Mouse (Mus musculus): ENCODE results near the gene Ints6. TPM values are rescaled to one million over a fixed set of nuclear protein-coding genes. Genes with fewer than 3 reads are reported as not detected.

Gene Ints6
- 10 to 100 TPM; 36.8 to 37.3 TPM for total RNA-seq (2021)
- long read RNA-seq, partial matches to known transcripts = 3 of 22 reads
- long read RNA-seq, other reads (novel, unspliced or antisense) = 17 of 22 reads

DNA sequence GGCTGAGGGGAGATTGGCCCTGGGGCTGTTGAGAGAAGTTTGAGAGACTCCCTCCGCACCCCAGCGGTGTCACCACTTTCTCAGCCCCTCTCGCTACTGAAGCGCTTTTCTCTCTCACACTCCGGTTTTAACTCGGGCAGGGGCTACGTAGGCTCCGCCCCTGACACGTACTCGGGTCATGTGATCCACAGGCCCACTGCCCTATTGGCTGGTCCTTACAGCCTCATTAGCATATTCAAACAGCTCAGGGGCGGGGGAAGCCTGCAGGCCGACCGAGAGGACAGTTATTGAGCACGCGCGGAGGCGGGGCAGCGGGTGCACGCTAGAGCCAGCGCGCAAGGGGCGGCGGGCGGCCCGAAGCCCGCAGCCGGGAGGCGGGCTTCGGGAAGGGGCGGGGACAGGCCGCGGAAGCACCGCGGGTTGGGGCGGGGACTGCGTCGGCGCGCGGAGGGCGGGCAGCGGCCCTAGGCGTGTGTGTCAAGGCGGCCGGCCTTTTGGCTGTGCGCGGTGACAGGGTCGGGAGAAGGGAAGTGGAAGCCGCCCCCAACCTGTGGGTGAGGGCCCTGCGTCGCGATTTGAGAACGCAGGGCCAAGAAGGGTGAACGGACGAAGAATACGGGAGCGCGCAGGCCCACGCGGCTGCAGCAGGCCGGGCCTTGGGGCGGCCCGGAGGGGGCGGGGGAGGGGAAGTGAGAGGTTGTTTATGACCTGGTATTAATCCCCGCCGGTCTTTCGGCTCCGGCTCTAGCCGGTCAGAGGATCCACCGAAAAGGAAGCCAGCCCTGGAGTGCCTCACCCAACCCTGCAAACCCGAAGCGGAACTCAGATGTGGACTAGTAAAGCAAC, at the start of gene Ints6:
Ints6 (minus strand) TSS at position 134 of the 846 bp plus-strand sequence.
- peak; percentile 95 to 96 for DNase-seq (ENCODE audit: low spot score in 2 of 2)

DNA sequence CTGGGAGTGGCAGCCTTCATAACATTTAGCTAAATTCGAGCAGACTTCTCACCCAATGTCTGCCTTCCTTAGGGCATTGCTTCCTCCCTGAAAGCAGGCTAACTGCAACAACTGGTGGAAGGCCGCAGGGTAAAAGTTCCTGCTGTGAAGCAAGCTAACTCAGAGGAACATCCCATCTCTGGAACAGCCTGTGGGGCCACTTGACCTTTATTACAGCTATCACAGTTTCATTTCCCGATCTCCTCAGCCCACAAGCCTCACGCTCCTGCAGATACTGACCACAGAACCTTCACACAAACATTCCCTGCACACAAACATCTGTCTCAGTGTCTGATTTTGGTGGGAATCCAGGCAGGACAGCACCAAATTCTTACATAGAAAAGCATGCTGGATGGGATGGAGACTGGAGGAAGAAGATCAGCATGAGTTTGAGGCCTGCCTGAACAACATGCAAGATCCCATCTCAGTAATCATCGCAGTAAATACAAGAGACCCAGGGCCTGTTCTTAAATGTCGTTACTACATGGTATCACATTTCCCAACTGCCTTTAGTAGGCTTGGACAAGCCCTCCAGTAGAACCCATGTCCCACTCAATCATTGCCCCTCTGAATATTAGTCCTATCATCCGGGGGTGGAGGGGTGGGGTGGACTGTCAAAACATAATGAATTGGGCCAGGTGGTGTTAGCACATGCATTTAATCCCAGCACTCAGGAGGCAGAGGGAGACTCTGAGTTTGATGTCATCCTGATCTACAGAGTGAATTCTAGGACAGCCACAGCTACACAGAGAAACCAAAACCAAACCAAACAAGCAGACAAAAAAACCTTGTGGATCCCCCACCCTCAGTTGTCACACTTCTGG, 47.9 kb upstream of the Ints6 start:
- DNase-seq (ENCODE audit: low spot score in 2 of 2) = no peak

DNA sequence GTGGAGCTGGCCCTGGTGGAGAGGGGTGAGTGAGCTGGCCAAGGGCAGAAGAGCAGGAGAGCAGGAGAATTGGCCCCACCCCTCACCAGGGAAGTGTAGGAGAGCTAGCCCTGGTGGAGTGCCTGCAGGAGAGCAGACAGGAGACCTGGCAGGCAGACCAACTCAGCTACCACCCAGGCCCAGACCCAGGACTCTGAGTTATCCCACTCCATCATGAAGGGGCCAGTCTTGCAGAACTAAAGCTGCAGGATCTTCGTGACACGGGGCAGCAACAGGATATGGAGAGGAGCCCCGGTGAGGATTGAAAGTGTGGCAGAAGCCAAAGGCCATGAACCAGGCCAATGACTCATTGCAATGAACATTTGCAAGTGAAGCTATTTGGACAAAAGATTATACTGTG, 46.0 kb upstream of the Ints6 start:
- DNase-seq (ENCODE audit: low spot score in 2 of 2) = no peak

DNA sequence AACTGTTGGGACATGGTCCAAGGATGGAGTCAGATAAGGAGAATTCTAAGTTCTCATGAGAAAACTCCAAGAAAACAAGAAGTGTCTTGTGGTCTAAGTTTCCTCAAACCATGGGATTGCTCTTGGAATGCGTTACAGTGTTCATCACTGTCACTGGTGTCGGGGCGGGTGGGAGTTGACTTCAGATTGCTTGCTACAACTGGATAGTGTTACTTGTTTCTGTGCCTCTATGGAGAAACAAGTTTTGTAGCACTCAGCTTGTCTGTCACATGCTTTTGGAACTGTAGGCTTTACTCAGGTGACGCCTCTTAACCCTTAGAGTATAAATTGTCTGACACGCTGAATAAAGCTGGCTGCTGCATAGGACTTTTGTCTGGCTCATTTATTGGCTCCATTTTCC, 42.2 kb upstream of the Ints6 start:
- DNase-seq (ENCODE audit: low spot score in 2 of 2) = no peak

DNA sequence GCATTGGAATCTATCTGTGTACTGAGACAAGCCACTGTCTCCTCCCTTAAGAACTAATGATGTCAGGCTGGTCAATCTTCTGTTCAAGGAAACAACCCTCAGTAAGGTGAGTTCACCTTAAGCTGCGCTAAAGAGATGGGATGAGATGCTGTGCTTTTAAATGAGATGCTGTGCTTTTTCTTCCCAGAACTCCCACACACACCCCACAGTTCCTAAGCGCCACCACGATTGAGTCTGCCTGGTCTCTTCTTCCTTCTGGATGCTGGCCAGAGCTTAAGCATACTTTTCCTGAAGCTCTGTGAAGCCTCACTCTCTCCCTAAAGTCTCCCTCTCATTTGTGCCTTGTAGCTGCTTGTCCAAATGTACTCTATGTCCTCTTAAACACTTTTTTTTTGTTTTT, 39.8 kb upstream of the Ints6 start:
- DNase-seq (ENCODE audit: low spot score in 2 of 2) = no peak

DNA sequence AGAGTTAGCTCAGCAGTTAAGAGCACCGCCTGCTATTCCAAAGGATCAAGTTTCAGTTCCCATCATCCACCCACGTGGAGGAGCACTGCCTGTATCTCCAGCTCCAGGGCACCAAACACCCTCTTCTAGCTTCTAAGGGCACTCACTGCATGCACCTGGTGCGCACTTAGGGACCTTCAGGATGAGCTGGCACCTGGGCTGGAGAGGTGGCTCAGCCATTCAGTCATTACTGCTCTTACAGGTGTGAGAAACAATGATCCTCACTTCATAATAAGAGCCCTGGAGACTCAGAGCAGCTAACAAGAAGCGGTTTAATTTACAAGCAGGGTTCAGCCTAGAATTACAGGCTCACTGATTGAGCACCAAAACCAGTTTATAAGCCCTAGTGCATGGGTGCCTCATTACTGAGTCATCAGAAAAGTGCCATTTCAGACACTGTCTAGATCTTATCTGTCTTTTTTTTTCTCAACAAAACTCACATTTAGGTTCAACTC, 37.7 kb upstream of the Ints6 start:
- DNase-seq (ENCODE audit: low spot score in 2 of 2) = no peak

DNA sequence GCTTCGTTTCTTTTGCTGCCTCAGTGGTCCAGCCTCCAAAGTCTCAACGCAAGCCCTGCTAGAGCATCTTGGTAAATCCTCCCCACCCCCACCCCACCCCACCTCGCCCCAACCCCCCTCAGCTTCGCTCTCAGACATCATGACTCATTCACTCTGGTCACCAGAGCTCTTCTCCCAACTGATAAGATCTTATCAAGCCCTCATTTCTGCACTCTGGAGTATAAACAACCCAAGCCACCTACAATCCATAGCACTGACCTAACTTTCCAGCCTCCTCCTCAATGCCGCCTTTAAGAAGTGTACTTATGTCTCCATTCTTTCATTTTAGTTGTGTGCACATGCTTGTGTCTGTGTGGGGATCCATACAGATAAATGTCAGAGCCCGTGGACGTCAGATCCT, 34.8 kb upstream of the Ints6 start:
- DNase-seq (ENCODE audit: low spot score in 2 of 2) = no peak

DNA sequence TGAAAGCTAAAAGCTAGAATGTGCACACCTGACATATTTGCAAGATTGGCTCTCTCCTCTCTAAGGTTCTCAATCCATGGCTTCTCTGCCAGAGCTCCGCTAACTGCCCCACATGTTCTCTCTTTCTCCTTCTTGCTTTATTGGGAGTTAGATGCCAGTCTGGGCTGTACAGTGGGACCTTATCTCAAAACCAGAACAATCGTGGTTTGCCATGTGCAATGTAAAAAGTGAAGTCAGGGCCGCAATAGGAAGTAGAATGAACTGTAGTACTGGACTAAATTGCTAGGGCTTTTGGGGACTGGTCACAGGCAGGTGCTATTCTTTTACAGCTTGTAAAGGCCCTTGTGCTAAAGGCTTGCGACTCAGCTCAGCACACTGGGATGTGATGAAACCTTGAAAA, 28.3 kb upstream of the Ints6 start:
- no peak for DNase-seq (ENCODE audit: low spot score in 2 of 2)

DNA sequence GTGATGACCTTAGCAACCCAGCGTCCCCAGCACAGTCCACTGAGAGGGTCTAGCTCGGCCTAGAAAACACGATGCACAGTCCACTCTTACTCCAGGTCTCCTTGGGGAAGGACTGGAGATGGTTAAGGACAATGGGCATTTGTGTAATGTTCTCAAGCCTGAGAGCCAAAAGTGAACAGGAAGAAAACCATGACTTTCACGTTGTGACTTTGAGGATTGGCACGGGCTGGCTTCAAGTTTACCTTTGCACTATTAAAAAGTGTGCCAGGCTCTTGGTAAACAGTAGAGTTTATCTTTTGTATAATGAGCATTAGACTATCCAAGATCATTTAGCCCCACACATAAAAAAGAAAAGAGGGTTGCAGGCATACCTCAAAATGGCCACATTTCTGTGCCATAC, 22.0 kb upstream of the Ints6 start:
- DNase-seq (ENCODE audit: low spot score in 2 of 2) = no peak

DNA sequence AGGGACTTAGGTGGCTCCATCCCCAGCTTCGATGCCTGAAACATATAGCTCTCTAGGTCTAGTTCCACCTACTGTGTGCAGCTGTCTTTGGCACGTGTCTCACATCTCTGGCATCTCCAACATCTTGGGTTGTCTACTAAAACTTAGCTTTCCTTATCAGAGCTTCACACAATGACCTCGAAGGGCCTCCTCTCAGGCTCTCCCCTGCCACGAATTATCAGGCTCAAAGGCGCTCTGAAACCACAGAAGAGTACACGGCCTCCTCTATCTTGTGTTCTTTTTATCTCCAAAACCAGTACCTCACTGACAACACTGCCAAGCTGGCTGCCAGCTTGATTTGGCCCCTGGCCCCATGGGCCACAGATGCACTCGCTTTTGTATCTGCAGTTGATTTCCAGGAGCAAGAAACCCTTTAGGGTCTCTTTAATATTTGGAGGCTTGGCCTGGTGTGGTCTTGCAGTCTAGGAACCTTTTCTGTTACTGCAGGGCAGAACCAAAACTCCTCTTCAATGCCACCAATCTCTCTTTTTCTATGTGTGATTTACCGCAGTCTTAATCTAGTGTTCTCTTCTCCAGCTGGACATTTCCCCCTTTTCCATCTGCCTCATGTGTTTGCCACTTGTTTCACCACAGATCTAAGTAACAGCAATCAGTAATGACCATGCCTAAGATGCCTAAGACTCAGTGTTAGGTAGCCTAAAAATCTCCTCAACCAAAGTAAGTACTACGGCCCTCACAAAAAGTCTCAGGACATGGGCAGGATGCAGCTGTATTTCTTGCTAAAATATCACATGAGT, 19.7 kb upstream of the Ints6 start:
- DNase-seq (ENCODE audit: low spot score in 2 of 2) = no peak

DNA sequence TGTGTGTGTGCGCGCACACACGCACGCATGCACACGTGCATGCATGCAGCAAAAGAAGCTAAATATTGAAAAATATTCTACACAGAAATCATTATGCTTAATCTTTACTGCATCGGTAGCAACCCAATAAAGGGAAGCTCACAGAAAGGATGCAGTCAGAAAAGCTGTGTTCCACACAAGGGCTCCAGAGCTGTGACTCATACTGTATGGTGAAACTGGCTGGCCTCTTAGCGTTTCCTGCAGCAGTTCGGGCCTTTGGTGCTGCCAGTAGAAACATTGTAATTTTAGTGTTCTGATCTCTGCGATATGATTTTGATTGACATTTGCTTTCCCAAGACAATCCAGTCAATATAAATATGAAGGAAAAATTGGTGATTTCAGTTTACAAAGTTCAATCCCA, 17.1 kb upstream of the Ints6 start:
- DNase-seq (ENCODE audit: low spot score in 2 of 2) = no peak

DNA sequence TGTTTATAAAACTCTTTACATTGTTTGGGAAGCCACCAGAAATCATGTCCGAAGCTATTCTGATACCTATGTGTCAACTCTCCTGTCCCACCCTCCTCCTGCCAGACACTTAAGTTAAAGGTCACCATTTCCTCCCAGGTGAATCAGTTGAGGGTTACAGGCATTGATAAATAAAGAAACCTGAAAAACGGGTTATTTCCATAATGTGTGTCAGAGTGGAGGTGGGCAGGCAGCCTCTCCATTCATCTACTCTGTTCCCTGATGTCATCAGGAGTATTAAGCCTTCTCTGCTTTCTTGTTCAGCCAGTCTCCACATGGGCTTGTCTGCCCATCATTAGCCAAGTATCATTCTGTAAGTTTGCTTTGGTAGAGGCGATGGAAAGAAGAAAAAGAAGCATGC, 14.1 kb upstream of the Ints6 start:
- DNase-seq (ENCODE audit: low spot score in 2 of 2) = no peak

DNA sequence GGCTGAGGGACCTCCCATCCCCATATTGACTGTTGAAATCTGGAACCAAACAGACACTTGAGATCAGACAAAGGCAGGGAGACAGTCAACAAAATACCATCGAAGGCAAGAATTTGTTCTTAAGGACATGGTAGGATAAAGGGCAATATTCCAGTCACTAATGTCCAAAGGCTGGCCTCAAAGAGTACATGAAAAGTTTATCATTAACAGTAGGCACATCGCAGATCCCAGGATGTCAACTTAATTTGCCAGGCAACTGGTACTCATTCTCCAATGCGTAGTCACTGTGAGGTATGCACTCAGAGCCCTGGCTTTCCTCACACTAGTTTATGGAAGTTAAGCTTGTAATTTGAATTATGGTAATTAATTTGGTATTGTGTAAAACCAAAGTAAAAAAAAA, 13.3 kb upstream of the Ints6 start:
- DNase-seq (ENCODE audit: low spot score in 2 of 2) = no peak

DNA sequence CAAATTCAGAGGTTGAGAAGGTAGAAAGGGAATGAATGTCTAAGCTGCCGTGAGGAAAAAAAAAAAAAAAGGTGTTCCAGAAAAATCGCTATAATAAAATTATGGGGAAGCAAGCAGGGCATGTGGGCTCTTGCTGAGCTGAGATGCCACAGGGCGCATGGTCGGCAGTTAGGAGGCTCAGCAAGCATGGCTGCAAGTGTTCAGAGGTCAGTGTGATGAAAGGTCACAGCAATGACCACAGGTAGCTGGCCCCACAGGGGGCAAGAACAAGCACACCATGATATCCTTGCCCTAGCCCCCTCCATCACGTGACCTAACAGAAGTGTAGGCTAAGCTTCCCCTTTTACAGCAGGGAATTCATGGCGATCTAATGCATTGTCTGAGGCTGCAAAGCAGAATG, 12.8 kb upstream of the Ints6 start:
- DNase-seq (ENCODE audit: low spot score in 2 of 2) = no peak

DNA sequence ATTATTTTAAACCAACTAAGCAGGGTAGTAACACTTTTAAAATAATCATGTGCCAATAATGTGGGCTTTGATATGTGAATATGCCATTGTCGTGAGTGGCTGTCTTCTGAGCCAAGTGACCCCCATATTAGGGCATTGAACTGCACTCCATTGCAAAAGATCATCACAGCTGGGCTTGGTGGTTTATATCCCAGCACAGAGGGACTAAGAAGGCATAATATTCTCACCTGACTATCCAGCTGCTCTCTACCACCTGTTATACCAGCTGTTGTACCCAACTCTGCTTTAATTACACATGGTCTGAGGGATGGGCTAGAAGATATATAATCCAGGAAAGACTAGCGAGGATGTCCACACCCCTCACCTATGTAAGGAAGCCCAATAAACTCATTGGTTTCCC, 4.4 kb upstream of the Ints6 start:
- DNase-seq (ENCODE audit: low spot score in 2 of 2) = no peak

DNA sequence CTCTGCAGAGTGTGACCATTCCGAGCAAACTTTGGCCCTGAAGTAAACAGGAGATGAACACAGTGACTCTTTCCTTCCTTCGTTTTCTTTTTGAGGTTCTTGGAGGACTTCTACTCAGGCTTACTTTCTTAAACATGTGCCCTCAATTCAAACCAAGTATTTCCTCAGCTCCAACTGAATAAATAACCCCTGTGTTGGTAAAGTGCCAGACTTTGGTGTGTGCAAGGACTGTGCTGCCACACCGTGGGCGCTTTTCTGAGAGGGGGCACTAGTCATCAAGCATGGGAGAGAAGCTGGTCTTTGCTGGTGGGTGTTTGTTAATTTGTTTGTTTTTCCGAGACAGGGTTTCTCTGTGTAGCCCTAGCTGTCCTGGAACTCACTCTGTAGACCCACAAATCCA, 3.4 kb upstream of the Ints6 start:
- DNase-seq (ENCODE audit: low spot score in 2 of 2) = no peak

DNA sequence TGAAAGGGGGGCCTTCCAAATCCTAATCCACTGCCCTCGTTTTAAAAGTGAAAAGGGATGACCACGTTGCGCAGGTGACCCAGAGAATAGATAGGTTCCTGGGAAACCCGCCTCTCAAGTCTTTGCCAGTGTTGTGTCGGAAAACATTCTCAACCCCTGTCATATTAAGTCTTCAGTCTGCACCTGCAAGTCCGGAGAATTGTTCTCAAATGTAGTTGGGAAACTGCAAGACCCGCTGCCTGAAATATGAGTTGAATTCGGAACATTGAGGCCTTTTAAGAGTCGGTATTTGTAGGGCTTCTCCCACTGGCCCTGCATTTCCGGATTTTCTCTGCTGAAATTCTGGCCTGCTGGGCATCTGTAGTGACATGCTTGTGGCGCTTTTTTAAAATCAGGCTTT, 974 bp upstream of the Ints6 start:
- DNase-seq (ENCODE audit: low spot score in 2 of 2) = peak in 1 of 2 experiments; percentile 48

DNA sequence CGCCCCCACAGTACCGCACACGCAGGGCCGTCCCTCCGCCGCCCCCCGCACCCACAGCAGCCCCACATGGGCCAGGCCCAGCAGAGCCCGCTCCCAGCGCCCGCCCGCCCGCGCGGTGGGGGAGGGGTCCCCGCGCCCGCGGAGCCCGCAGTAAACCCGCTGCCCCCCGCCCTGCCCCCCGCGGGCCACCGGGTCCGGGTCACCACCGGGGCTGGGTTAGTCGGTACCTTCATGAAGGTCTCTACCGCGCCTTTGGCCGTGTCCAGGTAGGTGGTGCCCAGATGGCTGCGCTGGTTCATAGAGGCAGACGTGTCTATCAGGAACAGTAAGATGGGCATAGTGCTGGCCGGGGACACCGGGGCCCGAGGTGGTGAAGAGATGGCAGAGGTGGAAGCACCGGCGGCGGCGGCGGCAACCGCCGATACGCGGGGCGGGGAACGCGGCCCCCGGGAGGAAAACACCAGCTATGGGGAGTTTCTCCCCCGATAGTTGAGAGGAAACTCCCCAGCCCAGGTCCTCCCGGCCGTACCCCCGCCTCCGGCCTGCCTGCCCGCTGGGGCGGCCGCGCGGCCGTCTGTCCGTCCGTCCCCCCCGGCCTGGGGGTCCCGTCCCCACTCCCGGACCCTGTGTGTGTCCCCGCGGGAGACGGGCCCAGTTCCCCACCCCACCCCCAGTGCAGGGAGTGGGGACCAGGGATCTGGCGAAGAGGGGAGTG, 491 bp downstream of the Ints6 start:
- DNase-seq (ENCODE audit: low spot score in 2 of 2) = peak; percentile 64 to 72

DNA sequence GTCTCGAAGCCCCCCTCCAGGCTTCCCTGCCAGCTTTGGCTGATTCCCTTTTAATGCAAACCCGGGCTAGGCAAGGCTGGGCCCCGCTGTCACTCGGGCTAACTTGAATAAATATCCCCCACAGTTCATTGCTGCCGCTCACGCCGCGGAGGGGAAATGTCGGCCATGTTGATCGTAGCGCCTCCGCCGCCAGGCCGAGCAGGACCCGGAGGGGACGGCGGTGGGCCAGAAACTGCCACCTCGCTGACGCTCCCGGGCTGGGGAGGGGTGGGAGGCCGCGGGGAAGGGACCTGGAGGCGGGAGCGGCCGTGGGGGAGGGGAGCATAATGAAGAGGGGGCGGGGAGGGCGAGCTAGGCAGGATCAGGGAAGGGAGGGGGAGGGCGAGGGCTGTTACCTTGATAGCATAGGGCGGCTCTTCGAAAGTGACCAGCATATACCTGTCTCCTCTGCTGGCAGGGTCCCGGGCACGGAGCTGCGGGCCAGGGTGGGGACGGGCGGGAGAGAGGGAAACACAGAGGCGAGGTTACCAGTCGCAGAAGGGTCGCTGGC, 1.1 kb downstream of the Ints6 start:
- DNase-seq (ENCODE audit: low spot score in 2 of 2) = peak; percentile 73 to 79

DNA sequence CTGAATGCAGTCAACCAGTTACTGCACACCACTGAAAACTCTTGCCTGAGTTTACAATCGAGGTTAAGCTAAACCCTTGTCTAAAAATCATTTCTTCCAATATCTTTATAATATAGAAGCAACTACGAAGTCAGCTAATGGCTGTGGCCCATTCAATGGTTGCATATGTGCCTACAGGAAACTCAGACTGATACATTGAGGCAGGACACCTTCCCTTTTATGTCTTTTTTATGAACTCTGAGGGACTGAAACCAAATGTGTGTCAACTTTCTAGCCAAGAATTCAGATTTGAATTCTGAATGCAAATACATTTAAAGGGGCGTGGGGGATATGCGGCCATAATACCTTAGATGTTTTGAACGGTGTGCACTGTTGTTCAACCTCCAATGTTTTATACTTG, 2.3 kb downstream of the Ints6 start:
- no peak for DNase-seq (ENCODE audit: low spot score in 2 of 2)

Measured in layer of hippocampus, postnatal 10 days (tissue).